Mouse (Mus musculus): ENCODE measurements around the gene Zfp54. TPM values are rescaled to one million over a fixed set of nuclear protein-coding genes. Genes with fewer than 3 reads are reported as not detected.

Zfp54 gene
- total and polyA plus RNA-seq, 2 experiments from 2014 or later, result 1.1 to 2.3 TPM

GRCm38 (mm10) chr17:21449669-21450068, 26.6 kb downstream of the Zfp54 start:
- Histone ChIP-seq H3K4me3 (ENCODE audit: low read depth, low read length) (peak overlapping the region; percentile 79), H3K4me2 (ENCODE audit: low read depth, low read length) (peak overlapping the region; percentile 95), H3K27me3 (ENCODE audit: control insufficient read depth, insufficient read depth, low read length) (0 out of 2 replicates have a peak, but pooled peaks cover 2% of the 10 kb centered on the region), H3K27ac (ENCODE audit: low read depth) (peak overlapping the region; percentile 90), H3K36me3 (replicated peaks; ENCODE audit: control insufficient read depth, insufficient read depth, low read length) (no peaks in the 10 kb centered on the region; the same call in 1 of the 2 replicates), H3K9me3 (replicated peaks; ENCODE audit: control insufficient read depth, low read length) (no peaks in the 10 kb centered on the region), H3K9ac (replicated peaks; ENCODE audit: low read depth, low read length) (peak overlapping the region; percentile 69), H3K4me1 (ENCODE audit: control insufficient read depth, insufficient read depth) (peaks cover 7% of the 10 kb centered on the region; the same call in 1 of the 2 replicates)
- peak; percentile 75 for ATAC-seq (ENCODE audit: insufficient read depth, low read depth)
- WGBS, result 0% methylated on average over 3 of the region's 3 CpGs
- peak; percentile 81 for DNase-seq (ENCODE audit: low spot score)
- TF ChIP-seq EP300 (IDR thresholded peaks at IDR 0.05; ENCODE audit: low read depth) (no peak), CTCF (IDR thresholded peaks at IDR 0.05; ENCODE audit: low read depth) (peak; percentile 73)

GRCm38 (mm10) chr17:21450138-21450704, 27.2 kb downstream of the Zfp54 start, which contains the start of gene Zfp51:
Gene Zfp51 (plus strand): TSS chr17:21450374.
- peak; percentile 93 for DNase-seq (ENCODE audit: low spot score)
- Histone ChIP-seq H3K4me1 (ENCODE audit: control insufficient read depth, insufficient read depth) (peaks cover 7% of the 10 kb centered on the region; the same call in 1 of the 2 replicates), H3K9me3 (replicated peaks; ENCODE audit: control insufficient read depth, low read length) (no peaks in the 10 kb centered on the region), H3K9ac (replicated peaks; ENCODE audit: low read depth, low read length) (peak within 1 kb of the TSS; percentile 69), H3K27ac (ENCODE audit: low read depth) (peak within 1 kb of the TSS; percentile 90), H3K4me3 (ENCODE audit: low read depth, low read length) (peak within 1 kb of the TSS; percentile 79), H3K27me3 (ENCODE audit: control insufficient read depth, insufficient read depth, low read length) (0 out of 2 replicates have a peak, but pooled peaks cover 2% of the 10 kb centered on the region), H3K4me2 (ENCODE audit: low read depth, low read length) (peak within 1 kb of the TSS; percentile 95), H3K36me3 (replicated peaks; ENCODE audit: control insufficient read depth, insufficient read depth, low read length) (no peaks in the 10 kb centered on the region; the same call in 1 of the 2 replicates)
- no peak for TF ChIP-seq CTCF (IDR thresholded peaks at IDR 0.05; ENCODE audit: low read depth)
- no peak for TF ChIP-seq EP300 (IDR thresholded peaks at IDR 0.05; ENCODE audit: low read depth)
- ATAC-seq (ENCODE audit: insufficient read depth, low read depth), result peak; percentile 100
- WGBS, result under 1% methylated on average over 26 of the region's 26 CpGs

DNA sequence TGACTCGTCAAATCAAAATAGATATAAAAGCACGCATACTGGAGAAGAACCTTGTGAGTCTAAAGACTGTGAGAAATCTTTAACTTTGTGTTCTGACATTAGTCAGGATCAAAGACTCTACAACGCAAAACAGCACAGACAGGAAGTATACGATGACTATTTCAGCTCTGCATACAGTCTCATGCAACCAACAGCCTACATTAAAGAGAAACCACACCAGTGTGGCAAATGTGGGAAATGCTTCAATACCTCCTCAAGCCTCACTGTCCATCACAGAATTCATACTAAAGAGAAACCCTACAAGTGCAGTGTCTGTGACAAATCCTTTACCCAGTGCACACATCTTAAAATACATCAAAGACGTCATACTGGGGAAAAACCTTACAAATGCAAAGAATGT, 40.5 kb downstream of the Zfp54 start:
- no peak overlapping the region for H3K27ac ChIP-seq (ENCODE audit: low read depth)
- TF ChIP-seq CTCF (IDR thresholded peaks at IDR 0.05; ENCODE audit: low read depth) (no peak), EP300 (IDR thresholded peaks at IDR 0.05; ENCODE audit: low read depth) (no peak)
- DNase-seq (ENCODE audit: low spot score) (no peak), ATAC-seq (ENCODE audit: insufficient read depth, low read depth) (no peak)
- H3K9me3 ChIP-seq (replicated peaks; ENCODE audit: control insufficient read depth, low read length), result no peaks in the 10 kb centered on the region
- no peak overlapping the region for H3K4me3 ChIP-seq (ENCODE audit: low read depth, low read length)
- peaks cover 37% of the 10 kb centered on the region for H3K36me3 ChIP-seq (replicated peaks; ENCODE audit: control insufficient read depth, insufficient read depth, low read length)
- no peaks in the 10 kb centered on the region for H3K27me3 ChIP-seq (ENCODE audit: control insufficient read depth, insufficient read depth, low read length)
- 88% methylated on average over 5 of the region's 5 CpGs for WGBS
- H3K9ac ChIP-seq (replicated peaks; ENCODE audit: low read depth, low read length), result no peak overlapping the region
- H3K4me2 ChIP-seq (ENCODE audit: low read depth, low read length), result no peak overlapping the region
- H3K4me1 ChIP-seq (ENCODE audit: control insufficient read depth, insufficient read depth), result no peaks in the 10 kb centered on the region

- 33% methylated on average over 3 of the region's 3 CpGs for WGBS
- no peak overlapping the region for H3K27ac ChIP-seq (ENCODE audit: low read depth)
- H3K9ac ChIP-seq (replicated peaks; ENCODE audit: low read depth, low read length), result no peak overlapping the region
- H3K9me3 ChIP-seq (replicated peaks; ENCODE audit: control insufficient read depth, low read length), result no peaks in the 10 kb centered on the region
- ATAC-seq (ENCODE audit: insufficient read depth, low read depth) (no peak), DNase-seq (ENCODE audit: low spot score) (no peak)
- TF ChIP-seq CTCF (IDR thresholded peaks at IDR 0.05; ENCODE audit: low read depth), result no peak
- TF ChIP-seq EP300 (IDR thresholded peaks at IDR 0.05; ENCODE audit: low read depth), result no peak
- no peaks in the 10 kb centered on the region for H3K36me3 ChIP-seq (replicated peaks; ENCODE audit: control insufficient read depth, insufficient read depth, low read length)
- H3K4me3 ChIP-seq (ENCODE audit: low read depth, low read length), result no peak overlapping the region
- no peaks in the 10 kb centered on the region; the same call in 1 of the 2 replicates for H3K4me1 ChIP-seq (ENCODE audit: control insufficient read depth, insufficient read depth)
- no peak overlapping the region for H3K4me2 ChIP-seq (ENCODE audit: low read depth, low read length)
- no peaks in the 10 kb centered on the region for H3K27me3 ChIP-seq (ENCODE audit: control insufficient read depth, insufficient read depth, low read length)
These were observed 49.1 kb downstream of the Zfp54 start for GRCm38 (mm10) chr17:21472032-21472652.

- H3K4me1 ChIP-seq (ENCODE audit: control insufficient read depth, insufficient read depth), result no peaks in the 10 kb centered on the region; the same call in 1 of the 2 replicates
- 53% methylated on average over 2 of the region's 2 CpGs for WGBS
- H3K9me3 ChIP-seq (replicated peaks; ENCODE audit: control insufficient read depth, low read length), result no peaks in the 10 kb centered on the region
- H3K9ac ChIP-seq (replicated peaks; ENCODE audit: low read depth, low read length), result no peak overlapping the region
- H3K36me3 ChIP-seq (replicated peaks; ENCODE audit: control insufficient read depth, insufficient read depth, low read length), result no peaks in the 10 kb centered on the region
- no peak for DNase-seq (ENCODE audit: low spot score)
- H3K27ac ChIP-seq (ENCODE audit: low read depth), result no peak overlapping the region
- no peak for TF ChIP-seq CTCF (IDR thresholded peaks at IDR 0.05; ENCODE audit: low read depth)
- TF ChIP-seq EP300 (IDR thresholded peaks at IDR 0.05; ENCODE audit: low read depth), result no peak
- no peak for ATAC-seq (ENCODE audit: insufficient read depth, low read depth)
- H3K4me3 ChIP-seq (ENCODE audit: low read depth, low read length), result no peak overlapping the region
- no peak overlapping the region for H3K4me2 ChIP-seq (ENCODE audit: low read depth, low read length)
- H3K27me3 ChIP-seq (ENCODE audit: control insufficient read depth, insufficient read depth, low read length), result no peaks in the 10 kb centered on the region
These were observed 49.8 kb downstream of the Zfp54 start for GRCm38 (mm10) chr17:21472653-21473307.
